Mouse (Mus musculus) forelimb bud, embryonic 11.5 days (tissue): ENCODE results near the gene Nit2.
A peak's percentile ranks its signal among the peaks of the same experiment; 100 is the strongest.

Experiments used
- DNase-seq: peaks from one replicate; pipeline ENCODE4 v3.0.0-alpha.2; 2012; ENCODE audit warnings: low read depth, low spot score

The Nit2 gene

DNA sequence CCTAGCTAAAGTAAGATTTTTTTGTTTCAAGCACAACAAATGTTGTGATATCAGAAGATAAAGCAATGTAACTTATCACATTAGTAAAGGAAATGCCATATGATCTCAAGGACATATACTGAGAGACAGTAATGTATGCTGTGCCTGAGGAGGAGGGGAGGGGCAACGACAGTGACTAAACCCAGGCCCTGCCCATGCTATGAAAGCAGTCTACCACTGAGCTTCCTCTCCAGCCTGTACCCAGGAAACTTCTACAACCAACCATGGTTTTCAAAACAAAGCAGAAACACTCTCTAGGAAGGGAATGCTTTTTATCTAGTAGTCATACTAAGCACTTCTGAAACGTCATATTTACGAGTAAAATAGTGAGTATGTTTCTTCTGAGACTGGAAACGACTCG, 4.3 kb downstream of the Nit2 start:
- DNase-seq = no peak

DNA sequence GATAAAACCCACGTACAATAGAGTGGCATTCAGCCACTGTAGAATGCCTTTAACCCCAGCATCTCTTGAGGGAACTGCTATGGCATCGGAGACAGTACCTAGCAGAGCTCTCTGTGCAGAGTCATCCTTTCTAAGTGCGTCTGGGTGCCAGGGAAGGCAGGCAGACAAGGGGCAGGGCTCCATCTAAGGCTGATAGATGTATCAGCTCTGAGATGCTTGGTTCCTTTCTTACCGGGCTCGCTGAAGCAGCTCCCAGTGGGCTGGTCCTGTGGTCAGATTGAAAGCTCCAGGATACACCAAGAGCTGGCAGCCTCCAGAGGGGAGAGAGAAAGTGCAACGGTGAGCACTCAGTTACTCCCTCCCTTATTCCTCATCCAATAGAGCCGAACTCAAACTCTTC, 7.3 kb downstream of the Nit2 start:
- DNase-seq = no peak

DNA sequence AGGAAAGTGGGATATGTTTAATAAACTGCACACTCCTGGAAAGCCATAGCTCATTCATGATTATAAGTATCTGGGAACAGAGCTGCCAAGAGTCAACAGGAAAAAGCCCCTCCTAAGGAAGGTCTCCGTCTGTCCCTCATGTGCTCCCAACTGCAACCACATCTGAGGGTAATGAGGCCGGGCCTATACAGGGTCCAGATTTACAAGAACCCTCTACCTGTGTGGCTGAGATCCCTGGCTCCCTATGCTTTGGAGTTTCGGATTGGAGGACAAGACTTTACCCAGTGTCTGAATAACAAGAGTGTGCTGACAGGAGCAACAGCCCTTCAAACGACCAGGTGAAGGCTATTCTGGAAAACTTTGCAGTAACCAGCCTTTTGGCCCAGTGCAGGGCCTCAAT, 9.4 kb downstream of the Nit2 start:
- no peak for DNase-seq

DNA sequence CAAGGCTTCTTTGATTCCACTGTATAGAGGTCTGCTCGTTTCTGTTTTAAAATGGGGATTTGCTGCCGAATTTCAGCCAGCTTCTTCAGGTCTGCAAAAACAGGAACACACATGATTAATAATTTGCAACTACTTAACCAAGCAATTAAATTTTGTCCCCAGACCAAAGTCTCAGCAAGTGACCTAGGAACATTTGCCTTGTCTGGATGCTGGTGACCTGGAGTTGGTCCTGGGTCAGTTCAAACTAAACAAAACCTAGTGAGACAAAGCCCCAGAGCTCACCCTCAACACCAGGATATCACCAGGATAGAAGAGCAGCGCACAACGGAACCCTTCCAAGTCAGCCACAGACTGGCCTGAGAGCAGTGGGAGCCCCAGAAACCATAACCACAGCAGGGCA, 10.1 kb downstream of the Nit2 start:
- no peak for DNase-seq

DNA sequence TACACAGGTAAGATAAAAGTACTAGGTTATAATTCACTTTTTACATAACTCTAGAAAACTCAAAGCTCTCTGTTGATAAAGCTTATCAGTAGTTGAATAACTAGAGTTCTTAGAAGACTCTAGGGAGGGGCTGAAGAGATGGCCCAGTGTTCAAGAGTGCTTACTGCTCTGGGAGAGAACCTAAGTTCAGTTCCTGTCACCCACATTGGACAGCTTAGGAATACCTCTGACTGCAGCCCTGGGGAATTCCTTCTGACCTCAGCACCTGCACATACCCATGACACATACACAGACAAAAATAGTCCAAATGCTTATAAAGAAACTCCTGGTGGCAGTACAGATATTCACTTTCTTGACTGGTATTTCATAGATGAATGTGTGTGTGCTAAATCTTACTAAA, 11.2 kb downstream of the Nit2 start:
- no peak for DNase-seq

DNA sequence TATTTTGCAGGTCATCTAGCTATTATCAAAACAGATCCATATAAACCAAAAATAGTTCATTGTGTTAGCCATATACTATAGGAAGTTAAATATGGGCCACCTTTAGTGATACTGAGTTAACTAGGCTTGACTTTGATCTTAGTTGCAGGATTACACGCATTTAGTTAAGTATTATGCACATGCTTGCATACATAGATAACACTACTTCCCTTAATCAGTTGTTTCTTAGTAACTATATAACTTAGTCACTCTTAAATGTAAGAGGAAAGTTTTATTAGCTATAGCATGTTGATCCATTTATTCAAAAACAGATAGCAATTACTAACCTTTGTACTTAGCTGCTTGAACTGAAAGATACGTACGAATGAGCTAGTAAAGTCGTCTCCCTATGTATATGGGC, 15.7 kb downstream of the Nit2 start:
- DNase-seq = no peak

DNA sequence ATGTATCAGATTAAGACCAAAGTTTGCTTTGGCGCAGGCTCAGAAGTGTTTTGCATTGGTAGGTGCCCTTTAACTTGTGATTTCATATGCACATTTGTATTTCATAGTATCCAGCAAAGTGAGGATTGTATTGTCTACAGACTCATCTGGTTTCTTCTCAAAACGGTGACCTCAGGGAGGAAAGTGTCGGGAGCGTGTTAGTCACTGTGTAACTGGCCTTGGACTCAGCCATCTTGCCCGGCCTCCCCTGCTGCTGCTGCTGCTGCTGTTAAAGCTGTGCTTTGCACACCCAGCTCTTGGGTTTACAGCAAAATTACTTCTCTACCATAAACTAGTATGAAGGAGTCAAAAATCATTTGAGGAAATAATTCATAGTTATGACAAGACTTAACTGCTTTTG, 22.4 kb downstream of the Nit2 start:
- DNase-seq = no peak

DNA sequence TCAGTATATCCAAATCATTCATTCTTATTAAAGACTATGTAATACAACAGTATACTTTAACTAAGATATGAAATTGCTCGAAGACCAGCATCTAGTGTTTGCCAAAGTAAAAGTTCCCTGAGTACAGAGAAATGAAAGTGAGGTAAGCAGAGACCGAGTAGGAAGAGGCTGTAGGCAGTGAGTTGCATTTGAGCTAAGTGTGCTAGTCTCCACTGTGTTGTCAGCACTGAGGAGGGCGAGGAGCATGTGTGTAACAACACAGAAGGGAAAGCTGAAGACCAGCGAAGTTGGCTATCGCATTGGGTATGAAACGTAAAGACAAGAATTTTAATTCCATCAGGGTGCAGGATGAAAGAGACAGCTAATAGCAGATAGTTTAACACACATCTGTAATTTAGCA, 33.5 kb downstream of the Nit2 start:
- DNase-seq = no peak

DNA sequence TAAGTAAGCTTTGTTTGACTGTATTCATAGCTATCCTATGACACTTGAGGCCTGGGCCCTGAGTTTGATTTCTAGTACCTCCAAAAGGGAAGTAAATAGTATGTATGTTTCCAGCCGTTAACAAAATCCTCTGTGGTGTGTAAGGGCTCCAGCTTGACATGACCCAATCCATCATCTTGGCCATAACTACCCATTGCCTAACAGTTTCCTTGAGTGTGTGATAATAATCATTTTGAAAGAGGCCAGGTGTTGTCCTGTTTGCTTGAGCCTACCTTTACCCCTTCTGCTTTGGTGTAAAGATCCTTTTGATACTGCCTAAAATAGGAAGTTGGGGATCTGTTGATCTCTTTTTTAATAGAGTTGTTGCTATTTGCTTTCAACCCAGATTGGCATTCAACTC, 34.8 kb downstream of the Nit2 start:
- no peak for DNase-seq

DNA sequence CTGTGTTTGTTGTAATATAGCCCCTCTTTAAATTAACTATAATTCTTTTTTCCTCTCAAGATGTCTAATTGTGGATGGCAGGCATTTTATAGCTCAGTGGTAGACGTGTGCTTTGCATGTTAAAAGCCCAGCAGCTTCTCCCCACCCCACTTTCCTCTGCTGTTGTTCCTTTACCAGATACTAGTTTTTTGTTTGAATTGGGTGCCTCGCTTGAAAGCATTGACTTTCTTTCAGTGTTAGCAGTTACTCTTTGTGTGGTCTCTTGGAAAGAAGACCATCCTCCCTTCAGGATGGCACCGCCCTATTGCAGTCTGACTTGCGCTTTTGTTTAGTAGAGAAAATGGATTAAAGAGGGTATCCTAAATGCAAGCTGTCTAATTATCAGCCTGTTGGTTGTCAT, 35.6 kb downstream of the Nit2 start:
- no peak for DNase-seq

DNA sequence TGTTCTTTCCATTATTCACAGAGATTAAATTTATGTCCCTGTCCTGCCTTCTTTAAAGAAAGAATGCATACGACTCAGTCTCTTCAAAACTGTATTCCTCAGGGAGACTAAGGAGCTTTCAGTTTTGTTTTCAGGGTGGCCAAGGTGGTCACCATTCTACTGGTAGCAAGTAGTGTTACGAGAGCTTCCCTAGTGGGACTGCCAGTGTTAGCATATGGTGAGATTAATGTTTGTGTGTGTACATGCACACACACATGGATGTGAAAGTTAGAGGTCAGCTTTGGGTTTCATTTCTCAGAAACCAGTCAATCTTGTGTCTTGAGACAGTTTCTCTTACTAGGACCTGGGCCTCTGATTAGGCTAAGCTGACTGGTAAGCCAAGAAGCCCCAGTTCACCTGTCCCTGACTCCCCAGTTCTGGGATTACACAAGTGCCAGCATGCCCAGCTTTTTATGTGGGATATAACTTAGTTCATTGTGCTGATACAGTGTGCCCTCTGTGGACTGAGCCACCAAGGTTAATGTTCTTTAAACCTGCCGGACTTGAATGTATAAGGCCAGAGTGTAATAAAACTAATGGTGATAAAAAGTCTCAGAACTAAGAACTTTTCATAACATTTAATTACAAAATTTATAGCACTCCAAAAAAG, 36.3 kb downstream of the Nit2 start:
- DNase-seq = no peak

DNA sequence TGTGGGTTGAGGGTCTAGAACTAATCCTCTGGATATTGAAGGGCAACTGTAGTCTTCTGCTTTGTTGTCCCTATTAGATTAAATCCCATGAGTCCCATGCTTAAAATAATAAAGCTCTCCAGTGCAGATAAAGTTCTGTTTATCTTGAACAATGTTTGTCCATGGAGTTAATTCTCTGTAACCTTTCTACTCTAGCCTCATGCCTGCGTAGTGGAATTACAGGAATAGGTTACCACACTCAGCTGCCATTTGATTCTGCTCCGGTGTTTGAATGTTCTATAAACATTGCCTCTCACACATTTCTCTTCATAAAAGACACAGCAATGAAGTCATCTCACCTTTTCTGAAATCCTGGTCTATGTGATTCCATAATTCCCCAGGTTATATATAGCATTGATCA, 39.3 kb downstream of the Nit2 start:
- DNase-seq = no peak

DNA sequence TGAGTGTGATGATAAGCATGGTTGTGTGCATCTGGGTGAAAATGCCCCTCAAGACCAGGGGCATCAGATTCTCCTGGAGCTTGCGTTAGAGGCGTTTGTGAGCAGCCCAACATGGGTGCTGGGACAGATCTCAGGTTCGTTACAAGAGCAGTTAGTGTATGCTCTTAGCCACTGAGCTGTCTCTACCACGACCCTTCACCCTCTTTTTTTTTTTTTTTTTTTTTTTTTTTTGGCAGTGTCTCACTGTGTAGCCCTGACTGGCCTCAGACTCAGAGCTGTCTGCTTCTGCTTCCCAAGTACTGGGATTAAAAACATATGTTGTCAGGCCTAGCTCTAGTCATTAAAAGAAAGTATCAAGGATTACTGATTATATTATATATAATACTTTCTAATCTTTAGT, 40.9 kb downstream of the Nit2 start:
- no peak for DNase-seq

DNA sequence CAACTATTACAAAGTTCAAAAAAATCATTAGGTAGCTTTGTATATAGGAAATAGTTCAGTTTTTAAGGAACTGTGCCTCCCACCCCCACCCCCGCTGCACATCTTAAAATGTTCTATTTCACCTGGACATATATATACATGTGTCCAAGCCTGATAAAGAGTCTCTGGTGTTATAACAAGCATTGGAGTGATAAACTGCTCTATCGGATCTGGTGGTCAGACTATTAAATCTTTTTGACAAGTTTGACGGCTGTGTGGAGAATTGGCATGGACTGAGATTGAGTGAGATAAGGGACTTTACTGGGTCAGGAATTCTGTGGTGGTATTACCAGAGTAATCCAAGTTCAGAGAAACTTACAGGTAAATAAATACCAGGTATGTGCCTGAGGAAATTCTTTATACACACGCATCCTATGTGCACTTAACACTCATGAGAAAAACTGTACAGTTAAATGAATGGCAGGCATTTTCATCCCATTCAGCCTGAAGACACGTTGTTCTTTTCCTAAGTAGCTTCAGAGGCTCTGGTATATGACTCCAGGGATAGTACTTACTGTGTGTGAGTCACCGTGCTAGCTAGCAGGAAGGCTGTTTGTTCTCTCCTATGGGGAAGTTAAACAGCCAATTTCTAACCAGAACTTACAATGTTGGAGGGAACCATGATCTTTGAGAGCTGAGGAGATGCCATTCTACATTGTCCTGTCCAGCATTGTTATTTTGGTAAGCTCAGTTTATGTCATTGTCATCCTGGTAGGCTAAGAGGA, 44.3 kb downstream of the Nit2 start:
- DNase-seq = no peak

DNA sequence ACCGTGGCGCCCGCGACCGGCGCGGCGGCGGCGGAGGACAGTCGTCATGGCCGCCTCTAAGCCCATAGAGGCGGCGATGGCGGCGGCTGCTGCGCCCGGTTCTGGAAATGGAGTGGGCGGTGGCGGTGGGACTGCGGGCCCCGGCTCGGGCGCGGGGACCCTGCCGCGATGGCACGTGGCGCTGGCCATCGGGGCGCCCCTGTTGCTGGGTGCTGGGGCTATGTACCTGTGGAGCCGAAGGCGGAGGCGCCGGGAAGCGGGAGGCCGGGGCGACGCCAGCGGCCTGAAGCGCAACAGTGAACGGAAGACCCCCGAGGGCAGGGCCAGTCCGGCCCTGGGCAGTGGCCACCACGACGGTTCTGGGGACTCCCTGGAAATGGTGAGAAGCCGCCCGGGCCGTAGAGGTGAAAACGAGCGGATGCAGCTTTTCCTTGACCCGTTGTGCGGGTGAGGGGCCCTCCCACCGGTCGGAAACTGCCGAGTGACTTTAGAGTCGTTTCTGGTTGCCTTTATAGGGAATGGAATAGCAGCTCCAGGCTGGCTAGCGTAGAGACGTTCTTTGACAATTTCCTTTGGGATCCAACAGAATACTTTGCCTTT, 45.2 kb downstream of the Nit2 start:
- peak; percentile 7 for DNase-seq

DNA sequence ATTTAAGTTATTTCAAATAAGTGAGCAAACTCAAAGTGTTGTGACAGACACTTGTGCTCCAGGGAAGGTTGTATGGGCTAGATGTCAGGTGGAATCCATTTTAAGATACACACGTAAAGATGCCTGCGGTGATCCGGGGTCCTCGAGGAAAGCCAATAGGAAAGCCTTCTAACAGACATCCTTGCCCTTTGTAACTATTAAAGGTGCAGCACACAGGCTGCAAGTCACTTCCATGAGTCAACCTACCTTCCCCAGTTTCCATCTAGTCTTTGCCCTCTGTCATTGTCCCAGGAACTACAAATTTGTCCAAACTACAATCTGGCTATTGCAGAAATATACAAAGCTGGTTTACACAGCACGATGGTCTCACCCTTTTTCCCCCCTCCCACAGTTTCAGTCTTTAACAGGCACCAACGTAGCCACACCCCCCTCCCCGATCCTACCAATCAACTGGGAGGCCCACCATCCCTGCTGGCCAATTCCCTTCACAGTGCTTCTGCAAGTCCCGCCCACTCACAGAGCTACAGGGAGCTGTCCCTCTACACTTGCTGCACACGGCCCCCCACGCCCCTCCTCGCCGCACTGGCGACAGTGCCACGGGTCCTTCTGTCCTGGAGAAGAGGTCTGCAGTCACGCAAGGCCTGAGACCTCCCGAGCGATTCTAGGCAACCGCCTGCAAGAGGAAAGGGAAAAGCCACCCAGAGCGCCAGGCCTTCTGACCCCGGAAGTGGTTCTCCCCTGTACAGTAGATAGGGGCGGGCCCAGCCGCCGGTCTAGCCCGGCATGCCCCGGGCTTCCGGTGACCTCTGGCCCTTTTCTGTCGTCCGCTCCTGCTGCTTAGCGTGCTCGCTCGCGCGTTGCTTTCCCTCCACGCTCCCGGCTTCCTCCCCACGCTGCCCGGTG, 46.0 kb downstream of the Nit2 start, which contains the start of gene Tomm70a:
Gene Tomm70a (plus strand): TSS at position 791 of the 903 bp plus-strand sequence.
- DNase-seq = peak; percentile 93

DNA sequence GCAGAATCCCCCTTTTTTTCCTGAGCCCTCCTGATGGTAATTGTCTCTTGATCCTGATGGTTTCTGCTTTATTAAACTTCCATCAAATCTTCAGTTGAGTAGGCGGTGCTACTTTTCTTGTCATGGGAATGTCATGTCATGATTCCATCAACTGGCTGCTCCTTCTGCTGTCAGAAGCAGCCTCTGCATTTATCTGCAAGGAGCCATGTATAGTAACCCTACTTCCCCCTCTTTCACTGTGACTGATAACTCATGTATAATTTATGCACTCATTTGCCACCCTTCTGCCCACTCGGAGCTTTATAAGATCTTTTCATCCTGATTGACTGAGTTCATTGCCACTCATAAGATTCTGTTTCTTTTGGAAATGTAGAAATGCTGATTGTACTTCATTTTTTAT, 49.6 kb downstream of the Nit2 start:
- DNase-seq = no peak

DNA sequence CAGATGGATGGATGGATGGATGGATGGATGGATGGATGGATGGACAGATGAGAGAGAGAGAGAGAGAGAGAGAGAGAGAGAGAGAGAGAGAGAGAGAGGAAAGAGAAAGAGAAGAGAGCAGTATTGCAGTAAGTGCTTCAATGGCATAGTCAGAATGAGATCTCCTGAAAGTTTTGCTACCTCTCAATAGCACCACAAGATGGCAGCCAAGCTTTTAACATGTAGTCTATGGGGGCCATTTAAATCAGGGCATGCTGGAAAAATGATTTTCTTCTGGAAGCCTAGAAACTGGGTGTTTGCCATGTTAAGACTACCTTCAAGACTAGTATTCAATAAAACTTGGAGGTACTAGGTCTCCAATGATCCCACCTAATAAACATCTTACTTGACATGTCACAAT, 51.1 kb downstream of the Nit2 start:
- no peak for DNase-seq
